In genomic region chr14:7026274-7026673, GRCm38 (mm10) we compare ENCODE assay signal across 12 mouse cellular contexts. TPM values are rescaled to one million over a fixed set of nuclear protein-coding genes. Genes with fewer than 3 reads are reported as not detected.
DNase-seq lines count a peak whose midpoint lies in the region; ATAC-seq lines count a peak whose summit lies in the region.
"Not testable (repeated sequence)": the region's sequence is repeated elsewhere in the genome, so short reads cannot be mapped to it uniquely, and the experiment has no call there.
"Had no signal": no experiment of that assay in that cellular context is flagged by ENCODE, and none has a peak within 500 bp of the region (broad histone marks: within the 10 kb centered on the region; RNA-seq: fewer than 3 reads in every experiment).

No protein-coding gene starts in this region.

- WGBS in forebrain, embryonic 10.5 days: 9% methylated on average over 9 of the region's 9 CpGs
- 7% methylated on average over 8 of the region's 9 CpGs for WGBS in heart, embryonic 11.5 days (ENCODE audit: insufficient replicate concordance)
- WGBS in hindbrain, embryonic 16.5 days: 3% methylated on average over 8 of the region's 9 CpGs
- WGBS in limb, embryonic 13.5 days: 10% methylated on average over 9 of the region's 9 CpGs
- 4% methylated on average over 9 of the region's 9 CpGs for WGBS in midbrain, embryonic 14.5 days

- not testable (repeated sequence) for H3K27me3 ChIP-seq in forebrain, embryonic 10.5 days (ENCODE audit: poor library complexity, severe bottlenecking); heart, embryonic 11.5 days (ENCODE audit: control insufficient read depth, insufficient read depth, low read length); hindbrain, embryonic 16.5 days (replicated peaks; ENCODE audit: control insufficient read depth, insufficient read depth, low read length); limb, embryonic 13.5 days; midbrain, embryonic 14.5 days (ENCODE audit: control insufficient read depth, insufficient read depth, low read length)

- H3K4me3 ChIP-seq in forebrain, embryonic 10.5 days: peak overlapping the region; percentile 58; the same call in 1 of the 2 replicates
- H3K4me3 ChIP-seq in heart, embryonic 11.5 days (ENCODE audit: low read depth, low read length); limb, embryonic 13.5 days; midbrain, embryonic 14.5 days (replicated peaks; ENCODE audit: low read depth, low read length): not testable (repeated sequence)
- H3K4me3 ChIP-seq in hindbrain, embryonic 16.5 days (ENCODE audit: low read length): peak overlapping the region; percentile 49; the same call in 1 of the 2 replicates

- not testable (repeated sequence) for H3K9ac ChIP-seq in heart, embryonic 11.5 days (ENCODE audit: low read depth, low read length); hindbrain, embryonic 16.5 days (ENCODE audit: low read depth, low read length); limb, embryonic 13.5 days; midbrain, embryonic 14.5 days (replicated peaks; ENCODE audit: low read length)

- not testable (repeated sequence) for H3K4me1 ChIP-seq in forebrain, embryonic 10.5 days; heart, embryonic 11.5 days (ENCODE audit: control insufficient read depth, insufficient read depth, low read length); hindbrain, embryonic 16.5 days (ENCODE audit: control insufficient read depth, insufficient read depth, low read depth, low read length); limb, embryonic 13.5 days; midbrain, embryonic 14.5 days (ENCODE audit: control insufficient read depth, insufficient read depth, low read length)

- not testable (repeated sequence) for ATAC-seq in heart, embryonic 11.5 days (replicated peaks; ENCODE audit: insufficient number of reproducible peaks, low FRiP score, low TSS enrichment); hindbrain, embryonic 16.5 days; limb, embryonic 13.5 days (ENCODE audit: low FRiP score, low read depth); midbrain, embryonic 14.5 days (ENCODE audit: low FRiP score, low TSS enrichment)

- H3K27ac ChIP-seq in forebrain, embryonic 10.5 days; heart, embryonic 11.5 days (ENCODE audit: low read depth, low read length); hindbrain, embryonic 16.5 days (ENCODE audit: low read depth, low read length); limb, embryonic 13.5 days; midbrain, embryonic 14.5 days (replicated peaks; ENCODE audit: low read depth, low read length): not testable (repeated sequence)

- H3K4me2 ChIP-seq in heart, embryonic 11.5 days: peak overlapping the region; percentile 68; the same call in 1 of the 2 replicates
- peak overlapping the region; percentile 74 for H3K4me2 ChIP-seq in hindbrain, embryonic 16.5 days (ENCODE audit: low read length)
- peak overlapping the region; percentile 79 for H3K4me2 ChIP-seq in limb, embryonic 13.5 days (replicated peaks)
- H3K4me2 ChIP-seq in midbrain, embryonic 14.5 days (ENCODE audit: low read length): peak overlapping the region; percentile 67

- H3K9me3 ChIP-seq in forebrain, embryonic 10.5 days; heart, embryonic 11.5 days (replicated peaks; ENCODE audit: control insufficient read depth, low read length); hindbrain, embryonic 16.5 days (ENCODE audit: control insufficient read depth, low read length); limb, embryonic 13.5 days; midbrain, embryonic 14.5 days (ENCODE audit: control insufficient read depth, low read length): not testable (repeated sequence)

- H3K36me3 ChIP-seq in forebrain, embryonic 10.5 days (replicated peaks); heart, embryonic 11.5 days (ENCODE audit: control insufficient read depth, insufficient read depth, low read length); hindbrain, embryonic 16.5 days (ENCODE audit: control insufficient read depth, insufficient read depth, low read length); limb, embryonic 13.5 days; midbrain, embryonic 14.5 days (ENCODE audit: control insufficient read depth, insufficient read depth, low read length): not testable (repeated sequence)

- DNase-seq in adrenal gland, adult 8-10 months: peak; percentile 0
- not testable (repeated sequence) for DNase-seq in forebrain, embryonic 10.5 days (ENCODE audit: extremely low spot score, low spot score); midbrain, embryonic 14.5 days
- peak; percentile 13 to 21 for DNase-seq in kidney, postnatal 4 days
- peak; percentile 4 for DNase-seq in right cerebral cortex, postnatal 4 days

RNA-seq across cellular contexts. Expression of gene Gm10406, which starts 1.0 kb away (rescaled TPM):
- total RNA-seq in adrenal gland, adult 8-10 months (2022): under 1 TPM in 2 of 4 experiments, not detected in 2; 0.16 to 0.28 TPM
- 0.85 and 1.3 TPM in 2 replicates for polyA plus RNA-seq in forebrain, embryonic 10.5 days (2016; fragmentation: Nextera tagmentation; extraction: Ambion mirVana)
- polyA plus RNA-seq in heart, embryonic 11.5 days (2014; fragmentation: Nextera tagmentation; extraction: Ambion mirVana): 0.19 TPM in 1 of 2 replicates, not detected in the other
- polyA plus RNA-seq in hindbrain, embryonic 16.5 days (2015; fragmentation: Nextera tagmentation; extraction: Ambion mirVana): 4.1 and 4.5 TPM in 2 replicates
- 0.93 and 1.0 TPM in 2 replicates for polyA plus RNA-seq in limb, embryonic 13.5 days (2015; fragmentation: Nextera tagmentation; extraction: Ambion mirVana)
- 4.9 and 5.6 TPM in 2 replicates for polyA plus RNA-seq in midbrain, embryonic 14.5 days (2014; fragmentation: Nextera tagmentation; extraction: Ambion mirVana)
- total RNA-seq: adrenal gland, postnatal 25 days had no signal

RNA-seq across cellular contexts. Expression of gene Gm3685, which starts 18.5 kb away (rescaled TPM):
- total RNA-seq in adrenal gland, adult 8-10 months (2022): not detected
- not detected in 2 replicates for polyA plus RNA-seq in forebrain, embryonic 10.5 days (2016; fragmentation: Nextera tagmentation; extraction: Ambion mirVana)
- polyA plus RNA-seq in heart, embryonic 11.5 days (2014; fragmentation: Nextera tagmentation; extraction: Ambion mirVana): not detected in 2 replicates
- polyA plus RNA-seq in hindbrain, embryonic 16.5 days (2015; fragmentation: Nextera tagmentation; extraction: Ambion mirVana): not detected in 2 replicates
- not detected in 2 replicates for polyA plus RNA-seq in limb, embryonic 13.5 days (2015; fragmentation: Nextera tagmentation; extraction: Ambion mirVana)
- not detected in 2 replicates for polyA plus RNA-seq in midbrain, embryonic 14.5 days (2014; fragmentation: Nextera tagmentation; extraction: Ambion mirVana)
- total RNA-seq: adrenal gland, postnatal 25 days; gastrocnemius, postnatal 10 days; layer of hippocampus, postnatal 36 days had no signal
- polyA plus RNA-seq: hindbrain, embryonic 11.5 days had no signal

RNA-seq across cellular contexts. Expression of gene Gm6356, which starts 52.7 kb away (rescaled TPM):
- not detected for total RNA-seq in adrenal gland, adult 8-10 months (2022)
- polyA plus RNA-seq in forebrain, embryonic 10.5 days (2016; fragmentation: Nextera tagmentation; extraction: Ambion mirVana): not detected in 2 replicates
- polyA plus RNA-seq in heart, embryonic 11.5 days (2014; fragmentation: Nextera tagmentation; extraction: Ambion mirVana): not detected in 2 replicates
- not detected in 2 replicates for polyA plus RNA-seq in hindbrain, embryonic 16.5 days (2015; fragmentation: Nextera tagmentation; extraction: Ambion mirVana)
- polyA plus RNA-seq in limb, embryonic 13.5 days (2015; fragmentation: Nextera tagmentation; extraction: Ambion mirVana): not detected in 2 replicates
- not detected in 2 replicates for polyA plus RNA-seq in midbrain, embryonic 14.5 days (2014; fragmentation: Nextera tagmentation; extraction: Ambion mirVana)
- total RNA-seq: adrenal gland, postnatal 25 days; gastrocnemius, postnatal 10 days; layer of hippocampus, postnatal 36 days had no signal
- polyA plus RNA-seq: hindbrain, embryonic 11.5 days had no signal
